Mouse (Mus musculus): Measurements from ENCODE around the gene Sorcs2.

The Sorcs2 gene

GRCm38 (mm10) chr5:36128513-36128912, 269.4 kb downstream of the Sorcs2 start:
- no peak for DNase-seq (ENCODE audit: low spot score)

GRCm38 (mm10) chr5:36124993-36125392, 272.9 kb downstream of the Sorcs2 start:
- DNase-seq (ENCODE audit: low spot score): no peak

GRCm38 (mm10) chr5:36122987-36123386, 275.0 kb downstream of the Sorcs2 start:
- DNase-seq (ENCODE audit: low spot score): no peak

- DNase-seq (ENCODE audit: low spot score): peak; percentile 14
Measured at GRCm38 (mm10) chr5:36120931-36121341, 277.0 kb downstream of the Sorcs2 start.

- DNase-seq (ENCODE audit: low spot score): no peak
Measured at GRCm38 (mm10) chr5:36118061-36118460, 279.9 kb downstream of the Sorcs2 start.

- DNase-seq (ENCODE audit: low spot score): no peak
Measured at GRCm38 (mm10) chr5:36115519-36115918, 282.4 kb downstream of the Sorcs2 start.

GRCm38 (mm10) chr5:36113696-36114095, 284.2 kb downstream of the Sorcs2 start:
- no peak for DNase-seq (ENCODE audit: low spot score)

GRCm38 (mm10) chr5:36112696-36113095, 285.2 kb downstream of the Sorcs2 start:
- DNase-seq (ENCODE audit: low spot score): no peak

- no peak for DNase-seq (ENCODE audit: low spot score)
Measured at GRCm38 (mm10) chr5:36111516-36111915, 286.4 kb downstream of the Sorcs2 start.

- no peak for DNase-seq (ENCODE audit: low spot score)
Measured at GRCm38 (mm10) chr5:36108339-36108887, 289.5 kb downstream of the Sorcs2 start.

- no peak for DNase-seq (ENCODE audit: low spot score)
Measured at GRCm38 (mm10) chr5:36103483-36103882, 294.5 kb downstream of the Sorcs2 start.

- no peak for DNase-seq (ENCODE audit: low spot score)
Measured at GRCm38 (mm10) chr5:36101129-36101528, 296.8 kb downstream of the Sorcs2 start.

GRCm38 (mm10) chr5:36100488-36100887, 297.5 kb downstream of the Sorcs2 start:
- DNase-seq (ENCODE audit: low spot score): no peak

GRCm38 (mm10) chr5:36099662-36100061, 298.3 kb downstream of the Sorcs2 start:
- DNase-seq (ENCODE audit: low spot score): no peak

- no peak for DNase-seq (ENCODE audit: low spot score)
Measured at GRCm38 (mm10) chr5:36096046-36096445, 301.9 kb downstream of the Sorcs2 start.

GRCm38 (mm10) chr5:36090036-36090435, 307.9 kb downstream of the Sorcs2 start:
- DNase-seq (ENCODE audit: low spot score): no peak

- no peak for DNase-seq (ENCODE audit: low spot score)
Measured at GRCm38 (mm10) chr5:36089243-36089642, 308.7 kb downstream of the Sorcs2 start.

- DNase-seq (ENCODE audit: low spot score): no peak
Measured at GRCm38 (mm10) chr5:36086931-36087330, 311.0 kb downstream of the Sorcs2 start.

- no peak for DNase-seq (ENCODE audit: low spot score)
Measured at GRCm38 (mm10) chr5:36085621-36086020, 312.3 kb downstream of the Sorcs2 start.

GRCm38 (mm10) chr5:36083869-36084565, 313.9 kb downstream of the Sorcs2 start:
- no peak for DNase-seq (ENCODE audit: low spot score)

GRCm38 (mm10) chr5:36081021-36081420, 316.9 kb downstream of the Sorcs2 start:
- no peak for DNase-seq (ENCODE audit: low spot score)

GRCm38 (mm10) chr5:36075172-36076074, 322.5 kb downstream of the Sorcs2 start:
- no peak for DNase-seq (ENCODE audit: low spot score)
